Mouse (Mus musculus) megakaryocyte, embryonic 14.5 days (primary cell): ENCODE results near the gene Nipal1. TPM values are rescaled to one million over a fixed set of nuclear protein-coding genes. Genes with fewer than 3 reads are reported as not detected.

ENCODE experiments used
- H3K27me3 ChIP-seq: replicated peaks from 2 replicates; pipeline ENCODE3; 2012; ENCODE audit warnings: inconsistent platforms
- H3K36me3 ChIP-seq: replicated peaks from 2 replicates; pipeline ENCODE3; 2012; ENCODE audit warnings: low read length, inconsistent platforms, mixed read lengths
- H3K4me1 ChIP-seq: 2 replicates; pipeline ENCODE4 v1.6.1; 2012; ENCODE audit warnings: inconsistent platforms
- H3K4me3 ChIP-seq: replicated peaks from 2 replicates; pipeline ENCODE3; 2012; ENCODE audit warnings: moderate library complexity, mild to moderate bottlenecking, inconsistent platforms
- H3K9me3 ChIP-seq: 2 replicates; pipeline ENCODE4 v1.6.1; 2012; ENCODE audit warnings: inconsistent platforms
- FLI1 ChIP-seq: IDR thresholded peaks from 2 replicates; pipeline ENCODE4 v1.6.1; 2012; ENCODE audit warnings: low read length, inconsistent platforms, mixed read lengths
- GATA1 ChIP-seq: IDR thresholded peaks from 3 replicates; pipeline ENCODE4 v1.6.1; 2012; ENCODE audit warnings: mixed read lengths, low read length, inconsistent platforms, borderline replicate concordance
- polyA plus RNA-seq: library from polyadenylated mRNA; stranded (reverse); fragments of >175 nt; gene quantifications from 2 replicates; pipeline ENCODE4 v1.2.3, GENCODE M21; 2012; ENCODE audit warnings: low replicate concordance; ENCODE audit not compliant: insufficient read depth

Gene Nipal1
- polyA plus RNA-seq, 1 experiment = not detected

DNA sequence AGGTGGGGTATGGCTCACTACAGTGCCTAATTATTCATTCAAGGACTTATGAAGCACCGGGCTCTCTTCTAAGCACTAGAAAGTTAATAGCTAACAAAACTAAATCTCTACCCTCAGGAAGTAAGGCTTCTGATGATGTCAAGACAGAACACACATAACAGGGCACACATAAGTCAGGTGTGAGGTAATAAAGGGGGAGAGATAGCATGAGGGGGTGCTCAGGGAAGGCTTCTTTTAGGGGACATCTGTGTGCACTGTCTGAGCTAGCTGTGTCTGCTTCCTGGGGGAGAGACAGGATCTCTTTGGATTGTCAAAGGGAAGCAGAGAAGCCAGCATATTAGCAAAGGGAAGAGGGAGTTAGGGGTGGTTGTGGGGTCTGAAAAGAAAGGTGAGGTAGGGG, 3.4 kb upstream of the Nipal1 start, which contains the start of gene Cnga1:
Gene Cnga1, minus strand, starts transcription at position 101 of the 400 bp plus-strand sequence.
- H3K9me3 ChIP-seq = no peaks in the 10 kb centered on the region
- TF ChIP-seq GATA1 = no peak
- no peak for TF ChIP-seq FLI1
- no peaks in the 10 kb centered on the region for H3K36me3 ChIP-seq
- H3K4me3 ChIP-seq = no peak within 1 kb of the TSS
- H3K4me1 ChIP-seq = peaks cover 16% of the 10 kb centered on the region
- H3K27me3 ChIP-seq = peaks cover 43% of the 10 kb centered on the region

DNA sequence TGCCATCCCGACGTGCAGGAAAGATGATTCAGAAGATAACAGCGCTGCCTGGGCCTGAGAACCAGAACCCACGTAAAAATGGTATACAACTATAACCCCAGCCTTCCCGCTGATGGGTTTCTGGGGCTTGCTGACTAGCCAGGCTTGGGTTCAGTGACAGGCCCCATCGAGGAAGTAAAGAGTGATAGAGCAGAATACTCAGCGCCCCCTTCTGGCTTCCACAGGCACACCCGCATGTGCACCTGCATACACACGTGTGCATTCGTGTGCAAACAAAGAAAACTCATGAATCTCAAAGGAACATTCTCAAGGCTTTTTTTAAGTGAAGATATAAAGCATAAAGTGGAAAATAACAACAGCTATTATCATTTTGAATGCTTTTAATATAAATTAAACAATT, 1.5 kb upstream of the Nipal1 start:
- peaks cover 53% of the 10 kb centered on the region for H3K27me3 ChIP-seq
- TF ChIP-seq FLI1 = no peak
- no peak for TF ChIP-seq GATA1
- no peak overlapping the region for H3K4me3 ChIP-seq
- peaks cover 16% of the 10 kb centered on the region for H3K4me1 ChIP-seq
- no peaks in the 10 kb centered on the region for H3K36me3 ChIP-seq
- no peaks in the 10 kb centered on the region for H3K9me3 ChIP-seq

DNA sequence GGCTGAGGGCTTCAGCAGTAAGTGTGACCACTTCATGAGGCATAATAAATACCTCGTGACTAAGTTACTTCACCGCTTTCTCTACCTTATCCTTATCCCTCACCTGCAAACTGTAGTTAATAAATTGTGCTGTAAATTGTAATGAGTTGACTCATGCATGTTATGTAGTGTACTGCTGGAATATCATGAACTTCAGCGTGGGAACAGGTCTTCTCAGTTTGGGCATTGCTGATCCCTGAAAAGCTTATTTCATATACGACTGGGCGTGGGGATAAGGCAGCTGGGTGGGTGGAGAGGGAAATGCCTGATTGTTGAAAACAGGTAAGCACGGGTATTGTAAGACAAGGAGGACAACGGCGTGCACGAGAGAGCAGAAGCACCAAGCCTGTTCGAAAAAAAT, 599 bp upstream of the Nipal1 start:
- Histone ChIP-seq H3K4me1 (peaks cover 16% of the 10 kb centered on the region), H3K27me3 (peaks cover 56% of the 10 kb centered on the region), H3K36me3 (no peaks in the 10 kb centered on the region), H3K4me3 (peak overlapping the region; percentile 89), H3K9me3 (no peaks in the 10 kb centered on the region)
- no peak for TF ChIP-seq GATA1
- TF ChIP-seq FLI1 = no peak

DNA sequence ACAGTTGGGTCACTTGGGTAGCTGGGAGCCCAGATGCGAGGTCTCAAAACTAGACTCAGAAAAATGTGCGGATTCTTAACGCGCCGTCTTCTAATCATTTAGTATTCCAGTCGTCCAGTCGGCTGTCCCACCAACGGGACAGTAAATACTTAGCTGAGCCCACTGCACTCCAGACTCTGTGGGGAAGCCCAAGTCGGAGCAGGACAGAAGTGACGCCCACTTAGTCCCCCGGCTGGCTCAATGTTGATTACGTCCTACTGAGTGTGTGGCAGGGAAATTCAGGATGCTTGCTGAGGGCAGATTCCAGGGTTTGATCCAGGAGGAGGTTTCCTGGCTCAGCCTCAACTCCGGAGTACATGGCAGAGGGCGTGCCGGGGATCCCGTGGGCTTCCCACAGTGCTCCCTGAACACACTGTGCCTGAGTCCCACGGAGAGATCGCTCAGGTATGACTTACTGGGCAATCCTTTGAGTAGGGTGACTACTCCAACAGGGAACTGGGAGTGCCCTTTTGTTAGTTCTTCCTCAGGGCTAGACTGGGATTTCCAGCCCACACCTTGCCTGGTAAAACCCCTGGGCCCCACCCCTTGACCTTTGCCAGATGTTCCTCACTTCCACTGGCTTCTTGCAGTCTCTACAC, 482 bp downstream of the Nipal1 start:
- peaks cover 60% of the 10 kb centered on the region for H3K27me3 ChIP-seq

DNA sequence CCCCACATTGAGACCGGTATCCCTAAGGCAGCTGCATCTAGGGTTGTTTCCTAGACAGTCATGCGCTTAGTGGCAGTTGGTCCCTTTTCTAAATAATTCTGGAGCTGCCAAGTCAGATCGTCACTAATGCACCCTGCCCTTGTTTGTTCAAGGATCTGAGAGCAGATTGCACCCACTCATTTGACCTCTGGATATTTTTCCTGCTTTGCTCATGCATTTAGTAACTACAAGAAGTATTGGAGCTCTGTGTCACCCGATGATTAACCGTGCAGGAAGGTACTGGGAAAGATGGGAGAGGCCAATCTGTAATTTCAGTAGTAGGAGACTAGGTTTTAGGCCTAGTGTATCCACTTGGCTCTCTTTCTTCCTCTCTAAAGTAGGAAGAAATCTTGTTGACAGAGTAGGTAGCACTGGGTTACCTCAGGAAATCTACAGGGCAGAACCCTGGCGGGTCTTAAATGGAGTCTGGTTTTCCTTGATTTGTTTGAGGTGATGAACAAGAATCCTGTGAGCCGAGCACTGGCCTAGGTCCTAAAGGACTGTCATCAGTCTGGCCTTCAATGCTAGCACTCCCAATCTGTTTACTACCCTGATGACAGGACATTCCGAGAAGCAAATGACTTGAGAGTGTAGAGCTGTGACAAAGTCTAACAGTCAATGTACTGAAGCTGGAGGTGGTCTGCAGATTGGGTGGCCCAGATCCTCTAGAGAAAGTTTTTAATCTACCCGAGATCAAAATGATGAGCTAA, 1.6 kb downstream of the Nipal1 start:
- peaks cover 2% of the 10 kb centered on the region; the same call in 1 of the 2 replicates for H3K9me3 ChIP-seq
- no peak overlapping the region for H3K4me3 ChIP-seq
- peaks cover 61% of the 10 kb centered on the region for H3K27me3 ChIP-seq
- no peaks in the 10 kb centered on the region for H3K36me3 ChIP-seq
- peaks cover 16% of the 10 kb centered on the region for H3K4me1 ChIP-seq
- TF ChIP-seq GATA1 (no peak), FLI1 (no peak)

More for the DNA sequence above, 482 bp downstream of the Nipal1 start:
- TF ChIP-seq GATA1 (no peak), FLI1 (no peak)
- no peaks in the 10 kb centered on the region for H3K36me3 ChIP-seq
- H3K4me1 ChIP-seq = peaks cover 16% of the 10 kb centered on the region
- H3K4me3 ChIP-seq = peak overlapping the region; percentile 89
- no peaks in the 10 kb centered on the region for H3K9me3 ChIP-seq

DNA sequence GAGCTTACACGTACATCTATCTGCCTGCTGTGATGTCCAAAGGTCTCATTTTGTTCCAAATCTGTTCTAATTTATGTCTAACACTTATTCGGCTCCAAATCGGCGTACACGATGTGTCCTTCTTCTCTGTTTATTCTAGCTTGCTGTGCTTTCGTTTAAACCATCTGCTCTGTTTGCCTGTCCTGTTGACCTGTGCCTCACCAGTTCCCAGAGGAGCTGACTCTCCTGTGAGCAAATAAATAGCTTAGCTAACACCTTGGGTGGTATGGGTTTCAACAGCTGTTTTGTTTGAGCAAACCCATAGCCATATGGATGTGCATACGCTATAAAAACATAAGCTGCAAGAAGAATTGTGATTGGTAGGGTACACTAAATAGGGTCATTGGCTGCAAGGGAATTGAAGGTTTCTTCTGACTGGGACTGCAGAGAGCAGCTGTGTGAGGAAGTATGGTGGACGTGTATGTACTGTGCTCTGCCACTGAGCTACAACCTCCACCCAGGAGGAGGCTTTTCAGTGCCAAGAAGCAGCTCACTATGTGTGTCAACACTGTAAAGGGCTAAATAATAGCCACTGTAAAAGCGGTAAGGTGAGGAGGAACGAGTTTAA, 5.6 kb downstream of the Nipal1 start:
- H3K27me3 ChIP-seq = peaks cover 45% of the 10 kb centered on the region
- TF ChIP-seq GATA1 (no peak), FLI1 (no peak)
- peaks cover 11% of the 10 kb centered on the region for H3K9me3 ChIP-seq
- H3K36me3 ChIP-seq = no peaks in the 10 kb centered on the region
- H3K4me3 ChIP-seq = no peak overlapping the region
- peaks cover 5% of the 10 kb centered on the region for H3K4me1 ChIP-seq

DNA sequence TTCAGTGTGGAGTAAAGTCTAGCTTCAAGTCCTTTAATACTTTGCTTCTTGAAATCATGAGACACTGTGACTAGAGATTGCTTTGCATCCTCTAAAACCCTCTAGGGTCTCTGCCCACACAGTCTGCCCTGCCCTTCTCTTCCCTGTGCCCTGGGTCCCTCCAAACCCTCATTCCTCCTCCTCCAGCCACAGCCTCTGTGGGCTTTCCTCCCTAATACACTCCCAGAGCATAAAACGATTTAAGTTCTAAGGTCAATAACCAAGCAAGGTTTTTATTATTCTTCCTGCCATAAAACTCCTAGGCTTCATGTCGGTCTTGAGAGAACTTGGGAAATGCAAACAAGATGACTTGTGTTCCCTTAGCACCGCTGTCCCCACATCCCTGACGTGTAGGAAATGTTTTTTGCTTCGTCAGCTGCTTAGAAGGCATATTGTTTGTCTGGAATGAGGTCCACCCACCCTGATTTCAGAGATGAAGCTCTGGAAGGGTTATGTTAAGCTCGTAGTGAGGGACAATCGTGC, 8.7 kb downstream of the Nipal1 start:
- Histone ChIP-seq H3K9me3 (peaks cover 11% of the 10 kb centered on the region), H3K27me3 (peaks cover 36% of the 10 kb centered on the region), H3K4me1 (peaks cover 3% of the 10 kb centered on the region; the same call in 1 of the 2 replicates), H3K4me3 (no peak overlapping the region), H3K36me3 (no peaks in the 10 kb centered on the region)
- TF ChIP-seq GATA1 (no peak), FLI1 (no peak)

DNA sequence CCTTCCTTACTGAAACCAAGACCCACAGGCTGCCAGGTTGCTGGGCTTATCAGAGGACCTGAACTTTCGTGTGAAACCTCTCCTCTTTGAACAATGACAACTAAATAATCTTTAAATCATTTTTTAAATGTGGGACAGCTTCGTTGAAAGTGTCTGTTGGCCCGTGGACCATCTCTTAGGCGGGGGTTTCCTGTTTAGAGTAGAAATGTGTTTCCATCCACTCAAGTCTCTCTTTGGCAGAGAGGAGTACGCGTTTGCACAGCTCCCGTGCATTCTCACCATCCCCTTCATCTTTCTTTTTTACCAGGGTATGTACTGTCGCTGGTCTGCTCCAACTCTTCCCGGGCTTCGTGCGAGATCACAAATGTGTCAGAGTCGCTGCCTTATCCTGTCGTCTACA, 10.8 kb downstream of the Nipal1 start:
- H3K27me3 ChIP-seq = peaks cover 31% of the 10 kb centered on the region
- no peaks in the 10 kb centered on the region for H3K36me3 ChIP-seq
- H3K4me3 ChIP-seq = no peak overlapping the region
- TF ChIP-seq FLI1 (no peak), GATA1 (no peak)
- peaks cover 3% of the 10 kb centered on the region; the same call in 1 of the 2 replicates for H3K4me1 ChIP-seq
- H3K9me3 ChIP-seq = peaks cover 11% of the 10 kb centered on the region

DNA sequence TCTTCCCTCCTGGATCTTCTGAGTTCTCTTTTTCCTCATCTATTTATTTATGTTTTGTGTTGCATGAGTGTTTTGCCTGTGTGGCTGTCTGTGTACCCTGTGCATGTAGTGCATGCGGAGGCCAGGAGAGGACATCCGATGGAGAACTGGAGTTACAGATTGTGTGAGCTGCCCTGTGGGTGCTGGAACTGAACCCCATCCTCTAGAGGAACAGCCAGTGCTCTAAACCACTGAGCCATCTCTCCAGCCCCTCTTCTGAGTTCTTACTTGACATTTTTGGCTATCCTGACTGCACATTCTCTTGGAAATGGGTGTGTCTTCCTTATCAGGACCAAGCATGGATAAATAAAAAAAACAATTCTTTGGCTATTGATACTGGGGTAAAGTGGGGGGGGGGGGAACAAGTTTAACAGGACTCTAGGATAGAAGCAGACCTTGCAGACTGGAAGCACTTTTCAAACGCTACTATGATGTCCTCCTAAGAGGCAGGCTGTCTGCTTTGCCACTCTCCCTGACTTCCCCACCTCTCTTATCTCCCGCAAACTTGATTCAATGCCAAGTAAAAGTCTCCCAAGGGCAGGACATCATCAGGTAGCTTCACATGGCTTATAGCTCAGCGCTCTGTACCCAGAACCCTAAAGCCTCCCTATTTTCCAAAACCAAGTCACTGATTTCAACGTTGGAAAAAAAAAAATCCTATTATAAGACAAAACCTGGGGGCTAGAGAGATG, 13.6 kb downstream of the Nipal1 start:
- H3K36me3 ChIP-seq = no peaks in the 10 kb centered on the region
- H3K9me3 ChIP-seq = no peaks in the 10 kb centered on the region
- no peak overlapping the region for H3K4me3 ChIP-seq
- peaks cover 23% of the 10 kb centered on the region for H3K27me3 ChIP-seq
- TF ChIP-seq FLI1 = no peak
- TF ChIP-seq GATA1 = no peak
- H3K4me1 ChIP-seq = peaks cover 3% of the 10 kb centered on the region; the same call in 1 of the 2 replicates
